Mouse (Mus musculus) skeletal muscle tissue, adult 2 months (tissue): ENCODE data around the gene Man1a.
A peak's percentile ranks its signal among the peaks of the same experiment; 100 is the strongest.

Experiments used
- DNase-seq: peaks from one replicate; pipeline ENCODE4 v3.0.0-alpha.2; 2012; ENCODE audit warnings: low read depth, low spot score

The Man1a gene

DNA sequence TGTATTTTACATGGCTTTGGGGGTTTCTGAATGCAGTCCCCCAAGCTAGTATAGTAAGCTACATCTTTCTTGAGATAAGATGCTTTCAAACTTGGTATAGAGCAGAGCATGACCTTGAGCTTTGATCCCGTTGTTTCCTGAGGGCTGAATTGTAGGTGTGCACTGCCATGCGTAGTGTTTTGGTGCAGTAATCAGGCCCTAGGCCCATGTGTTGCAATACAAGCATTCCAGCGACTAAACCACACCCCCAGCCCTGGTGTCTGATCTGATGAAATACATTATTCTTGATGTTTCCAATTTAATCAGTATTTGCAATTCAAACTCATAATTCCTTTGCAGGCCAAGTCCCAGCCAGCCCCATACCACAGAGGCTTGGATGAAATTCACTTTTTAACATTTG, 158.9 kb downstream of the Man1a start:
- no peak for DNase-seq

GRCm38 (mm10) chr10:53915719-53916118, 160.7 kb downstream of the Man1a start:
- DNase-seq, result no peak

- DNase-seq, result no peak
Observed at GRCm38 (mm10) chr10:53914974-53915609, 161.3 kb downstream of the Man1a start.

DNA sequence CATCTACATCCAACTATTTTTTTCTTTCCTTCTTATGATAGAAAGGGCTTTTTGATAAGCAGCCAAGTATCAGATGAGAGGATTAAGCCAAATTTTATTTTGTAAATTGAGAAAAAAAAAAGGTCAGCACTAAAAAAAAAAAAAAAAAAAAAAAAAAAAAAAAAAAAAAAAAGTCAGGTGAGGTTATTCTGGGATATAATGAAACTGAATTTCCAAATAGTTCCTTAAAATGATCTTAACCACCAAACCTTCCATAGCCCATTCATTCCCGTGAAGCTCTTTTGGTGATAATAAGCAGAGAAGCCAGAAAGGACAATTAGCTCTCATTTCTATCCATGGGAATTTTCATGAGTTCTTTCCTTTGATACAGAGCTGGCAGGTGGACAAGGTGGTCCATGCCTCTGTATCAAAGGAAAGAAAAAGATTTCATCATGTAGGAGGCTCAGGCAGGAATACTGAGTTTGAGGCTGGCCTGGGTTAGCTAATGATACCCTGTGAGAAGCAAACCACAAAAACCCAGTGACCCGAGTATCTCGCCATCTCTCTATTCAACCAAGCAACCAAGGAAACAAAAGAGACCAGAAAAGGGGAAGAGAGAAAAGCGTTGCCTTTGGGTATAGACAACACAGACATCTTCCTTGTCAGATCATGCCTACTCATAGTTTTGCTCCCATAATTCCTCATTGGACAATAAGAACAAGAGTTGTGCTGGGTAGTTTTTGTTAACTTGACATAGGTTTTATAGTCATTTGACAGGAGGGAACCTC, 162.7 kb downstream of the Man1a start:
- no peak for DNase-seq

DNA sequence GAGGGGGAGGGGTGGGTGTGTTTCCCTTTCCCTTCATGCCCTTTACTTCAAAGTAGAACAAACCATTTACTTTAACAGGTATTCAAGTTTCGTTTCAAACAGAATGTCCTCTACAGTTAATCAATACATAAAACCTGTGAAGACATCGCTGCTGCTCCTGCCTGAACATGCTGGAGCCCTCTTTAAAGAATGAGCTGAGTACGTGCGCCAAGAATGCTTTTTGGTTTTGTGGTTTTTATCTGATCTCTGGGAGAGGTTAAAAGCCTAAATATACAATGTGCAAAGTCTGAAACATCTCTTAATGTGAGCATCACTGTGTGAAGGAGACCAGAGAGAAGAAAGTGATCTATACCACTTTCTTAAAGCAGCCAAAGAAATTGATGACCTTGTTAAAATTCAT, 186.9 kb downstream of the Man1a start:
- no peak for DNase-seq

GRCm38 (mm10) chr10:53888382-53889110, 187.9 kb downstream of the Man1a start:
- DNase-seq, result no peak

DNA sequence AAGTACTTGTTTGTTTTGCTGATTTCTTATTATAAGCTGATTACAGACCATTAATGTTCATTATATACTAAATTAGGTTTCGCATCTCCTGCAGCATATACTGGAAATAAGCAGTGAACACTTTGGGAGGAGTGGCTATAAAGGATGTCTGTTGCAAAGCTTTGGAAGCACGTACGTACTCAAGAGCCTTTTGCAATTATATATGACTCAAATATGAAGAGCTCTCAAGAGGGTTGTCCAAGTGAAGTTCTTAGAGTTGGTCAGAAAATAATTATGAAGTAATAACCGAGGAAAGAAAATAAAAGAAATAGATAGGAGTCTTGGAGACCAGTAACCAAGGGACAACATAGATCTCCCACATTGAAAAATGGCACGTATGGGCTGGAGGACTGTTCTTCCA, 189.9 kb downstream of the Man1a start:
- DNase-seq, result no peak

DNA sequence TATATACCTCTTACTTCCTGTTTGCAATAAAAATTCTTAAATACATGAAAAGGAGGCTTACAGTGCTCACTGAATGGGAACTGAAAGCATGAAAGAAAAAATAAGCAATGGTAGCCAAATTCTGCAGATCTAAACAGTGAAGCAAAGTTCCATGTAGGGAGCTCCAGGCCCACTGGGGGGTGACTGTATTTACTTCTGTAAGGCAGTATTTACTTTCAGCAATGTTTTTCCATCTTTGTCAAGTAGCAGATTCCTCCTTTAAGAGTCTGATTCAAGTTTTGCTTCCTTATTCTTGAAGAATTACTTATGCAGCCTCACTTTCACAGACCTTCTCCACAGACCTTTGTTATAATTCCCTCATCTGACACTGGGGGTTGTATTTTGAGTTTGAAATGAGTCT, 195.1 kb downstream of the Man1a start:
- no peak for DNase-seq

DNA sequence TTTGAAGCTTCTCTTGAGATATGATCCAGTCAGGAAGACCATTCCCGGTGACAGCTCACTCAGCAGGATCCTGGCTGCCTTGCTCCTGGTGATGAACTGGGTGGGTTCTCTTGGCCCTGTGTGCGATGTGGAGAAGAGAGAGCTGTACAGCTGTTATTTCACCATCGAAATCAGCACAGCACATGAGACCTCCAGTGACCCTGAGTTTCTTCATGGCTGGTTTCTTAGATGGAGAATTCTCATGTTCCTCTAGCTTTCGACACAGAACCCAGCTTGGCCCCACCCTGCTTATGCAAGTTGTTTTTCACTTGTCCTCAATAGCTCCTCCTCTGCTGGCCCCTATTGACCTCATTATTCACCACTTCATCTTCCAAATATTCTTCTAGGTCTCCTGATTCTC, 200.5 kb downstream of the Man1a start:
- DNase-seq, result peak; percentile 90

- DNase-seq, result no peak
Observed at GRCm38 (mm10) chr10:53874191-53874590, 202.2 kb downstream of the Man1a start.

DNA sequence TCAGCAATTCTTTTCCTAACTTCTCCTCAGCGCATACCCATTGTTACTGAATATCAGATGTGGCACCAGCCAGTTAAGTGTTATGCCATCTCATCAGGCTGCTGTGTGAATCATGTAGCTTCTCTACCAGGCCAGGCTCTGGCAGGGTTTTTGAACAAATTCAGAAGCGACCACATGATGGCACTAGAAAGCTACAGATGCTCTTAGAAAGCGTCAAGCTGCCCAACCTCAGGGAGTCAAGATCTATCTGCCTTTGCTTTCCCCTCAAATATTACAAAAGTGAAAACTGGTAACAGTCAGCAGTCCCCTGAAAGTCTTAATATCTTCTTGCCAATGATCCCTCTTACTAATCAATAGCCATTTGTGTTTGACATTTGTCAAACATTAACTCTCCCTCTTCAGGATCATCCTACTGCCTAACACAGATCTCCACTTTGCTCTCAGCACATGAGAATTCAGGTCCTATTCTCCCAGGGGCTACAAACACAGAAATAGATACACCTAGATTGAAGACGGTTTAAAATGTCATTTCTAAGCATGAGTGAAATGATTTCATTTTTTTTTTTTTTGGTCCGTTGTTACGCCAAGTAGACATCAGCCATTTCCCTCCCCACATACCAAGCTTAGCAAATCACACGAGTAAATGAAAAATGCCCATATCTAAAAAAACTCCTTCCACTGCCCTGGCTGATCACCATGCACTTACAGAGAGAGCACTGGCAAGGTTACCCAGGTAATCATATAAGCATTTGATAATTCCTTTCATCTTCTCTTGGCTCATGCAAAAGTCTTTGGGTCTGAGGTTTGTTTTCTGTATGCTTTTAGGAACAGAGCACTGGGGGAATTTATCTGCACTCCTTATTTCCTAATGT, 212.7 kb downstream of the Man1a start:
- peak; percentile 56 for DNase-seq

- no peak for DNase-seq
Observed at GRCm38 (mm10) chr10:53859879-53860278, 216.5 kb downstream of the Man1a start.

- no peak for DNase-seq
Observed at GRCm38 (mm10) chr10:53859224-53859623, 217.2 kb downstream of the Man1a start.
